Comparison of ENCODE assay signal across 18 mouse cellular contexts in genomic region chr4:82916678-82917050, GRCm38 (mm10). TPM values are rescaled to one million over a fixed set of nuclear protein-coding genes. Genes with fewer than 3 reads are reported as not detected.
A peak's percentile ranks its signal among the peaks of the same experiment; 100 is the strongest.
DNase-seq lines count a peak whose midpoint lies in the region; ATAC-seq and TF ChIP-seq lines count a peak whose summit lies in the region.
"Had no signal": no experiment of that assay in that cellular context is flagged by ENCODE, and none has a peak within 500 bp of the region (broad histone marks: within the 10 kb centered on the region; RNA-seq: fewer than 3 reads in every experiment).

No protein-coding gene starts in this region.

- H3K4me3 ChIP-seq in layer of hippocampus, adult 2 months: peak overlapping the region; percentile 47
- peak overlapping the region; percentile 24 for H3K4me3 ChIP-seq in forebrain, embryonic 13.5 days
- peak overlapping the region; percentile 13; the same call in 1 of the 2 replicates for H3K4me3 ChIP-seq in hindbrain, embryonic 14.5 days (replicated peaks; ENCODE audit: low read length)
- H3K4me3 ChIP-seq in midbrain, postnatal 0 days (ENCODE audit: low read depth, low read length): peak overlapping the region; percentile 15; the same call in 1 of the 2 replicates

- H3K4me2 ChIP-seq in forebrain, embryonic 13.5 days: peak overlapping the region; percentile 54
- peak overlapping the region; percentile 46 for H3K4me2 ChIP-seq in hindbrain, embryonic 14.5 days (replicated peaks)
- H3K4me2 ChIP-seq in midbrain, postnatal 0 days (ENCODE audit: low read depth, low read length, poor library complexity, severe bottlenecking): peak overlapping the region; percentile 32

- no peaks in the 10 kb centered on the region for H3K9me3 ChIP-seq in forebrain, embryonic 13.5 days (replicated peaks)
- H3K9me3 ChIP-seq in hindbrain, embryonic 14.5 days (ENCODE audit: control insufficient read depth, low read length): no peaks in the 10 kb centered on the region
- H3K9me3 ChIP-seq in midbrain, postnatal 0 days (ENCODE audit: low read length): no peaks in the 10 kb centered on the region

- DNase-seq in layer of hippocampus, adult 2 months (ENCODE audit: low spot score in 2 of 2): no peak
- DNase-seq in layer of hippocampus, postnatal 14 days (ENCODE audit: low spot score in 2 of 2): no peak
- no peak for DNase-seq in hindbrain, embryonic 14.5 days (ENCODE audit: low spot score)
- no peak for DNase-seq in midbrain, postnatal 0 days (ENCODE audit: low spot score)
- DNase-seq in spleen, adult 12 weeks (ENCODE audit: low spot score): no peak
- no peak for DNase-seq in left cerebral cortex, adult 18-20 months (ENCODE audit: low spot score in 2 of 2)
- no peak for DNase-seq in urinary bladder, adult 2 months (ENCODE audit: low spot score)
- DNase-seq: adrenal gland, adult 2 months; cerebellum, adult 11-12 months; kidney, adult 9 months; lung, postnatal 36 days; thymus, adult 2 months had no signal

- peak; percentile 78 for ATAC-seq in forebrain, embryonic 13.5 days
- peak; percentile 46; the same call in 1 of the 2 replicates for ATAC-seq in hindbrain, embryonic 14.5 days (ENCODE audit: low FRiP score)
- ATAC-seq in midbrain, postnatal 0 days (ENCODE audit: low FRiP score): peak; percentile 22; the same call in 1 of the 2 replicates

- 0 out of 2 replicates have a peak, but pooled peaks have one; percentile 10 for TF ChIP-seq CTCF in layer of hippocampus, adult 2 months (conservative IDR thresholded peaks at IDR 0.05)
- TF ChIP-seq CTCF in midbrain, postnatal 0 days (IDR thresholded peaks at IDR 0.05): no peak

- peaks cover 50% of the 10 kb centered on the region for H3K4me1 ChIP-seq in forebrain, embryonic 13.5 days
- H3K4me1 ChIP-seq in hindbrain, embryonic 14.5 days (replicated peaks; ENCODE audit: control insufficient read depth, insufficient read depth, low read length): peaks cover 25% of the 10 kb centered on the region
- peaks cover 2% of the 10 kb centered on the region; the same call in 1 of the 2 replicates for H3K4me1 ChIP-seq in midbrain, postnatal 0 days (ENCODE audit: insufficient read depth, low read length)

- H3K27me3 ChIP-seq in forebrain, embryonic 13.5 days: no peaks in the 10 kb centered on the region
- no peaks in the 10 kb centered on the region for H3K27me3 ChIP-seq in hindbrain, embryonic 14.5 days (ENCODE audit: control insufficient read depth, insufficient read depth, low read length)
- H3K27me3 ChIP-seq in midbrain, postnatal 0 days (ENCODE audit: insufficient read depth, low read length): no peaks in the 10 kb centered on the region

- H3K9ac ChIP-seq in forebrain, embryonic 13.5 days: no peak overlapping the region
- peak overlapping the region; percentile 36 for H3K9ac ChIP-seq in hindbrain, embryonic 14.5 days
- H3K9ac ChIP-seq in midbrain, postnatal 0 days (replicated peaks; ENCODE audit: low read length, poor library complexity, severe bottlenecking): 0 out of 2 replicates have a peak overlapping the region, but pooled peaks have one; percentile 19

- H3K27ac ChIP-seq in layer of hippocampus, adult 2 months: peak overlapping the region; percentile 83
- H3K27ac ChIP-seq in forebrain, embryonic 13.5 days: peak overlapping the region; percentile 92
- H3K27ac ChIP-seq in hindbrain, embryonic 14.5 days: peak overlapping the region; percentile 80
- peak overlapping the region; percentile 82 for H3K27ac ChIP-seq in midbrain, postnatal 0 days (ENCODE audit: low read depth, low read length)

- no peaks in the 10 kb centered on the region for H3K36me3 ChIP-seq in forebrain, embryonic 13.5 days (ENCODE audit: poor library complexity, severe bottlenecking)
- H3K36me3 ChIP-seq in hindbrain, embryonic 14.5 days (replicated peaks; ENCODE audit: control insufficient read depth, insufficient read depth): no peaks in the 10 kb centered on the region
- no peaks in the 10 kb centered on the region for H3K36me3 ChIP-seq in midbrain, postnatal 0 days (ENCODE audit: insufficient read depth, low read length)

- 7% methylated on average over 5 of the region's 5 CpGs for WGBS in forebrain, embryonic 13.5 days
- WGBS in hindbrain, embryonic 14.5 days: 8% methylated on average over 5 of the region's 5 CpGs
- WGBS in midbrain, postnatal 0 days: 12% methylated on average over 5 of the region's 5 CpGs

RNA-seq across cellular contexts. Expression of gene Cer1, which starts 31.7 kb away (rescaled TPM):
- total RNA-seq in layer of hippocampus, adult 2 months (2021): not detected
- total RNA-seq in layer of hippocampus, postnatal 14 days (2021): not detected
- polyA plus RNA-seq in forebrain, embryonic 13.5 days (2015; fragmentation: Nextera tagmentation; extraction: Ambion mirVana): 0.20 and 0.22 TPM in 2 replicates
- not detected in 2 replicates for polyA plus RNA-seq in hindbrain, embryonic 14.5 days (2014; fragmentation: Nextera tagmentation; extraction: Ambion mirVana)
- not detected in 2 replicates for total RNA-seq in midbrain, postnatal 0 days (2014; rRNA removed)
- polyA plus RNA-seq in midbrain, postnatal 0 days (2015; fragmentation: Nextera tagmentation; extraction: Ambion mirVana): not detected in 2 replicates
- under 1 TPM in 1 of 2 experiments, not detected in 1; 0.21 TPM for total RNA-seq in left cerebral cortex, adult 18-20 months (2021)
- polyA plus RNA-seq in urinary bladder, adult 2 months (2012; rRNA removed): not detected in 2 replicates
- total RNA-seq: adrenal gland, adult 2 months; ES-E14; granulocyte monocyte progenitor cell, adult 5-6 weeks; monocyte, adult 5-6 weeks had no signal
- polyA plus RNA-seq: adrenal gland, adult 2 months; heart, embryonic 14.5 days; liver, embryonic 16.5 days; thymus, adult 2 months had no signal

RNA-seq across cellular contexts. Expression of gene Zdhhc21, which starts 56.9 kb away (rescaled TPM):
- total RNA-seq in layer of hippocampus, adult 2 months (2021): 10 to 100 TPM; 45.6 to 45.7 TPM
- 10 to 100 TPM; 43.7 to 46.7 TPM for total RNA-seq in layer of hippocampus, postnatal 14 days (2021)
- 14.8 and 15.1 TPM in 2 replicates for polyA plus RNA-seq in forebrain, embryonic 13.5 days (2015; fragmentation: Nextera tagmentation; extraction: Ambion mirVana)
- 16.8 and 18.7 TPM in 2 replicates for polyA plus RNA-seq in hindbrain, embryonic 14.5 days (2014; fragmentation: Nextera tagmentation; extraction: Ambion mirVana)
- 50.3 and 55.1 TPM in 2 replicates for total RNA-seq in midbrain, postnatal 0 days (2014; rRNA removed)
- 11.5 and 14.8 TPM in 2 replicates for polyA plus RNA-seq in midbrain, postnatal 0 days (2015; fragmentation: Nextera tagmentation; extraction: Ambion mirVana)
- 10 to 100 TPM; 63.4 to 67.5 TPM for total RNA-seq in left cerebral cortex, adult 18-20 months (2021)
- 7.1 and 8.6 TPM in 2 replicates for polyA plus RNA-seq in urinary bladder, adult 2 months (2012; rRNA removed)

Comparison
In these comparisons a context has a peak if more than half of its experiments do, and no peak if none do; other contexts are left out.
1. ATAC-seq: peak in every context shown above with its lines; median percentile 78 in forebrain, embryonic 13.5 days; 46 in hindbrain, embryonic 14.5 days; 22 in midbrain, postnatal 0 days.